Mouse (Mus musculus) subcutaneous adipose tissue, adult 2 months (tissue): ENCODE measurements around the gene Npdc1. TPM values are rescaled to one million over a fixed set of nuclear protein-coding genes. Genes with fewer than 3 reads are reported as not detected.

Source experiments
- polyA plus RNA-seq: library from polyadenylated mRNA; depleted of rRNA; stranded (reverse); fragments of >200 nt; gene quantifications from 2 replicates; pipeline ENCODE4 v1.2.3, GENCODE M21; 2012; ENCODE audit warnings: low replicate concordance; rRNA removed

Npdc1 gene
- 272 and 300 TPM in 2 replicates for polyA plus RNA-seq

DNA sequence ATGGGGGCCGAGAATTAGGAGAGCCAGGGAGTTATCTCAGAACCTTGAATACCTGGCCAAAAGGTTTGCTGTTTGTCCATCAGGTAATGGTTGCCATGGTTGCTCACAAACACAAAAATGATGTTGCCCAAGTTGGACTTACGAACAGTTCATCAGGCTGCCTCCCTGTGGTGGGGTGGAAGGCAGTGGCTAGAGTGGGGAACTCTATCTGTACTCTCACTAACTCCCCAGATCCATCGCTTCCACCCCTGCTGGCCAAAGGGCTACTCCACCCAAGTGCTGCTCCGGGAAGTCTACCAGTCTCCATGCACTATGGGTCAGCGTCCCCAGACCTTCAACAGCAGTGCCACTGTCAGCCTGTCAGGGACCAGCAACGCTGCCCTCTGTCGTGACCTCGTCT is at the start of gene Npdc1:
Gene Npdc1 (plus strand): TSS at position 301 of the 400 bp plus-strand sequence.

DNA sequence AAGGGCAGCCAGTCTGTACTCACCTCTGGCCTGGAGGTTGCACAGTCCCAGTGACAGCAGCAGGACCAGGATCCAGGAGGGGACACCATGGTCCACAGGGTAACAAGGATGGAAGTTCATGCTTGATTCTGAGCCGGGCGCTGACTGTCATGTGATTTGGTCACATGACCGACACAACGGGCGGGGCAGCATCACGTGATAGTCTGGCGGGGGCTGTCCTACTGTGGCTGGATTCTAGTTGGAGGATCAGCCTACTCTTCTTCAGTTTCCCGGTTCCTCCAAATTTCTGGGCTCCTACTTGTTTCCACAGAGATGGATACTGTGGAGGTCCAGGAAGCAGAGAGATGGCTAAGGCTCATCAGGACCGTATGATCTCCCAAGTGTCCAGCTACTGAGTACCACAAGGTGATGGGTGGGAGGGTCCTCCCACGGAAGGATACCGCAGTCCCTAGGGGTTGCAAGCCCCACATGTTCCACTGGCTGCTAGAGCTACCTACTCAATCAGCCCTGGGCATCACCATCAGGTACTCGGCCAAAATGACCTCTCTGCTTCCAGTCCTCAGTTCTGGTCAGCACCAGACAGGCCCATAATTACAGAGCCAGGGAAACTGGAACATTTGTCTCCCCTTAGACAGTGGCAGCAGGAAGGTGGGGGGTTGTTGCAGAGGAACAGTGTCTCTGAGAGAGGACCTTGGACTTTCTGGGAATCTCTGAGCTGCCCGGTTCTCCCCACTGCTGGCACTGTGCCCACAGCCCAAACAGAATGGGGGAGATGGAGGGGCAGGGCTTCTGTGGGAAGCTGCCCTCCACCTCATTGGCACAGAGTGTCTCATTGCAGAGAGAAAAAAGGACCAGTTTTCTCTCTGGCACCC is 42.7 kb upstream of the Npdc1 start, which contains the start of gene Dpp7:
Gene Dpp7 (minus strand): TSS at position 152 of the 872 bp plus-strand sequence.

GRCm38 (mm10) chr2:25365091-25365761 is 33.9 kb upstream of the Npdc1 start, which contains the start of gene Uap1l1:
Gene Uap1l1, minus strand, starts transcription at chr2:25365682.

GRCm38 (mm10) chr2:25371764-25372643 is 27.1 kb upstream of the Npdc1 start, which contains the start of gene Sapcd2:
Gene Sapcd2, plus strand, starts transcription at chr2:25372321.

GRCm38 (mm10) chr2:25395721-25396596 is 3.2 kb upstream of the Npdc1 start, which contains the start of gene Entpd2:
Gene Entpd2, plus strand, starts transcription at chr2:25395874.

DNA sequence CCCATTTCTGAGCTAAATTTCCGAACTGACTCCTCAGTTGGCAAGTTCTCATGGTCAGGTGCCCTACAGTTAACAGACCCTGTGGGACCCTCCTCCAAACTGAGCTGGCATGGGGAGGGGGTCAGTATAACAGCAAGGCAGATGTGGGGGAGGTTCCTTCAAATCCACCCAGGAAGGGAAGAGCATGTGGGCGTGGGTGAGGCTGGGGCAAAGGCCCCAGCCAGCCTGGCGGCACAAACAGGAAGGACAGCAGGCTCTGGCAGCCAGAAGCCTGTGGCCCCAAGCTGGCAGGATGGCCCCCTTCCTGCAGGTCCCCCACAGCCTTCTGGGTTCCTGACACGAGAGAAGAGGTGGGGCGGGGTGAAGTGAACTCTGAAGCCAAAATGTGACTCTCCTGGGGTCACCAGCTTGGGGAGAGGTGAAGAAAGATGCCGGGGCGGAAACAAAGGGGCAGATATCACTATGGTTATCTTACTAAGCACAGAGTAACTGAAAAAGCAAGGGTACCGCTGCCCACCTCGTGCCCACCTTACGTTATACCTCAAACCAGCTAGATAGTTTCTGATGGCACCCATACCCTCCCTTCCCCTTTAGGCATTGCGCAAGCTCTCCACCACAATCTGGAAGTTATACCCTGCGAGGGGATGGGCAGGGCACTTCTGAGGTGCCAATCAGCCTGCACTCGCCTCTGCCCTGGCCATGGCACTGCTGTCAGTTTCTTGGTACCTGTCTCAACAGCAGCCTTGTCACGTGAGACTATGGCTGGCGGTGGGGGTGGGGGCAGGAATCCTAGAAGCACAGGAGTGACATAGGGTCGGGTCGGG is 23.6 kb downstream of the Npdc1 start, which contains the start of gene Fut7:
Gene Fut7 (plus strand): TSS at position 681 of the 824 bp plus-strand sequence.

GRCm38 (mm10) chr2:25428442-25429236 is 29.5 kb downstream of the Npdc1 start, which contains the start of gene Abca2:
Gene Abca2, plus strand, starts transcription at chr2:25428703.

DNA sequence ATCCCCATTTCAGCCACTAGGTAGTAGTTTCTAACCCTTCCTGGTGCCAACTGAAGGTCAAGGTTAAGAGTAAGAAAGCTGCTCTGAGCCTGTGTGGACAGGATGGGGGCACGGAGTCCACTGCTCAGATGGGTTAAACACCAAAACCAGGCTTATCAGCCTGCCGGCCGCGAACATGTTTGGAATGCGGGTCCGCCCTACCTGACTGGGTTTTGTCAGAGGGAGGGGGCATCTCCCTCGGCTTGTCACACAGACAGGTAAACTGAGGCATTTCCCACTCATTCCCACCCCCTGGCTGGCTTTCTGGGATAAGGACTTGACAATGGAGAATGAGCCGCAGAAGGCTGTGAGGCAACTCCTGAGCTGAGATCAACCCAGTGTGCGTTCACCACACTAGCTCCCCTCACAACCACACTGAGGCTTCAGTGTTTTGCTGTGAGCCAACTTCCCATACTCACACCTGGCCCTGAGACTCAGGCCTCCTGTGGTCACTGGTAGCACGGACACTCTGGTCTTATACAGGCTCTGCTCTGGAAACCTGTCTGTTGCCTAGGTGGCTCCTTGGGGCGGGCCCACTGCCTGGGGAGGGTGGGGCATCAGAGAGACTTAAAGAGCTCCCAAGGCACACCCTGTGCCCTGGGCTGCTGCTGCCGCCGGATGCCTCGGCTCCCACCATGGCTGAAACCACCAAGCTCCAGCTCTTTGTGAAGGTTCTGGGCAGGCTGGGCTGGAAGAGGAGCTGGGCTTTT is 57.2 kb downstream of the Npdc1 start, which contains the start of gene Clic3:
Gene Clic3 (plus strand): TSS at position 634 of the 749 bp plus-strand sequence.

Other genes starting within 250 kb of the Npdc1 start
- gene Nrarp, start 218.6 kb upstream of the Npdc1 start, polyA plus RNA-seq = 16.7 and 31.4 TPM in 2 replicates
- gene Tor4a, start 202.5 kb upstream of the Npdc1 start, polyA plus RNA-seq = 17.9 and 43.8 TPM in 2 replicates
- gene Nelfb, start 187.9 kb upstream of the Npdc1 start, polyA plus RNA-seq = 75.1 and 111 TPM in 2 replicates
- not detected in 2 replicates for gene Stpg3, start 184.7 kb upstream of the Npdc1 start, polyA plus RNA-seq
- gene Fam166a, start 180.6 kb upstream of the Npdc1 start, polyA plus RNA-seq = 0.10 and 0.34 TPM in 2 replicates
- gene Tubb4b, start 174.6 kb upstream of the Npdc1 start, polyA plus RNA-seq = 485 and 490 TPM in 2 replicates
- gene Slc34a3, start 165.0 kb upstream of the Npdc1 start, polyA plus RNA-seq = not detected in 2 replicates
- 0.10 TPM in 1 of 2 replicates, not detected in the other for gene Rnf224, start 162.6 kb upstream of the Npdc1 start, polyA plus RNA-seq
- 1.3 and 10.6 TPM in 2 replicates for gene Rnf208, start 157.1 kb upstream of the Npdc1 start, polyA plus RNA-seq
- 0.68 TPM in 1 of 2 replicates, not detected in the other for gene Cysrt1, start 156.9 kb upstream of the Npdc1 start, polyA plus RNA-seq
- 15.6 and 27.5 TPM in 2 replicates for gene AL732309.1, start 152.5 kb upstream of the Npdc1 start, polyA plus RNA-seq
- 57.1 and 66.0 TPM in 2 replicates for gene Tmem203, start 143.9 kb upstream of the Npdc1 start, polyA plus RNA-seq
- gene Tprn, start 136.7 kb upstream of the Npdc1 start, polyA plus RNA-seq = 11.4 and 33.2 TPM in 2 replicates
- gene Ssna1, start 126.9 kb upstream of the Npdc1 start, polyA plus RNA-seq = 49.0 and 70.1 TPM in 2 replicates
- gene Anapc2, start 126.9 kb upstream of the Npdc1 start, polyA plus RNA-seq = 155 and 178 TPM in 2 replicates
- gene Tmem210, start 111.2 kb upstream of the Npdc1 start, polyA plus RNA-seq = not detected in 2 replicates
- 0.13 and 4.6 TPM in 2 replicates for gene Lrrc26, start 109.4 kb upstream of the Npdc1 start, polyA plus RNA-seq
- gene Grin1, start 80.2 kb upstream of the Npdc1 start, polyA plus RNA-seq = 0.09 and 0.18 TPM in 2 replicates
- 16.3 and 40.9 TPM in 2 replicates for gene Man1b1, start 67.0 kb upstream of the Npdc1 start, polyA plus RNA-seq
- 61.1 and 76.0 TPM in 2 replicates for gene Dpp7, start 43.0 kb upstream of the Npdc1 start, polyA plus RNA-seq
- 24.0 and 65.2 TPM in 2 replicates for gene Uap1l1, start 33.7 kb upstream of the Npdc1 start, polyA plus RNA-seq
- gene Sapcd2, start 27.0 kb upstream of the Npdc1 start, polyA plus RNA-seq = 0.57 and 7.9 TPM in 2 replicates
- 78.1 and 108 TPM in 2 replicates for gene Entpd2, start 3.5 kb upstream of the Npdc1 start, polyA plus RNA-seq
- 0.62 and 0.96 TPM in 2 replicates for gene Fut7, start 23.9 kb downstream of the Npdc1 start, polyA plus RNA-seq
- gene Abca2, start 29.4 kb downstream of the Npdc1 start, polyA plus RNA-seq = 41.7 and 62.8 TPM in 2 replicates
- gene Clic3, start 57.5 kb downstream of the Npdc1 start, polyA plus RNA-seq = 1.8 and 3.2 TPM in 2 replicates
- 79.2 and 84.7 TPM in 2 replicates for gene Paxx, start 61.7 kb downstream of the Npdc1 start, polyA plus RNA-seq
- 1.2 and 6.5 TPM in 2 replicates for gene Ptgds, start 70.7 kb downstream of the Npdc1 start, polyA plus RNA-seq
- 0.33 TPM in 1 of 2 replicates, not detected in the other for gene Lcn12, start 94.6 kb downstream of the Npdc1 start, polyA plus RNA-seq
- gene Fbxw5, start 101.4 kb downstream of the Npdc1 start, polyA plus RNA-seq = 27.6 and 47.3 TPM in 2 replicates
- gene C8g, start 102.4 kb downstream of the Npdc1 start, polyA plus RNA-seq = 5.9 and 7.9 TPM in 2 replicates
- 13.9 and 22.5 TPM in 2 replicates for gene Traf2, start 147.6 kb downstream of the Npdc1 start, polyA plus RNA-seq
- gene Edf1, start 158.5 kb downstream of the Npdc1 start, polyA plus RNA-seq = 127 and 142 TPM in 2 replicates
- 1.8 and 5.5 TPM in 2 replicates for gene Mamdc4, start 175.5 kb downstream of the Npdc1 start, polyA plus RNA-seq
- 48.6 and 87.4 TPM in 2 replicates for gene Phpt1, start 175.9 kb downstream of the Npdc1 start, polyA plus RNA-seq
- gene Ajm1, start 182.4 kb downstream of the Npdc1 start, polyA plus RNA-seq = 0.37 and 2.6 TPM in 2 replicates
- 52.3 and 88.3 TPM in 2 replicates for gene Rabl6, start 209.2 kb downstream of the Npdc1 start, polyA plus RNA-seq
- gene Ccdc183, start 218.3 kb downstream of the Npdc1 start, polyA plus RNA-seq = not detected in 2 replicates
- 31.8 and 53.1 TPM in 2 replicates for gene Tmem141, start 222.7 kb downstream of the Npdc1 start, polyA plus RNA-seq
- 16.8 and 21.3 TPM in 2 replicates for gene Fcna, start 228.7 kb downstream of the Npdc1 start, polyA plus RNA-seq